Mouse (Mus musculus): ENCODE data around the gene Fcgrt. TPM values are rescaled to one million over a fixed set of nuclear protein-coding genes. Genes with fewer than 3 reads are reported as not detected.

Gene Fcgrt
- total and polyA plus RNA-seq, 3 experiments, result 84.8 to 186 (median 154) TPM

DNA sequence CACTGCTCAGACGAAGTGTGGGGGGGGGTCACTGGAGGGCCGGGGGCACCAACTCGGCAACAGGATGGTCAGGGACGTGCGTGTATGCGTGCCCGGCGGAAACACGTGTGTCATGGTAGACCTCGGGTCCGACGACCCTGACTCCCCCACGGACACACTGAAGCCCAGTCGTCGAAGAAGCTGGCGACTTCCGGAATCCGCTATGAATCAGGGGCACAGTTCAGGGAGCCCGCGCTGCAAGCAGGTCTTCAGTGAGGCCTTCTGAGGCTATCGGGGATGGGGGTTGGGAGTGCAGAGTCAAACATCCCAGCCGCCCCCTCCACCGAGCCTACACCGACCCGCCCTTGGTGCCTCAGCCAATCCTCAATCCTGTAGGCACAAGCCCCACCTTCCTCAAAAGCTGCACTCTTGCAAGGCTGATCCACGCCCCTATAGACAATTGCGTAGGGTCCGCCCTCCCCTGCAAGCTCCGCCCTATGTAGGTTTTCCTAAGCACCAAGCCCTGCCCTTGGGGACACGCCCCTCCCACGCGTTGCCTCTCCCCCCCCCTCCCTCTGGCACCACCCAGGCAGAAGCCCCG is 49.6 kb downstream of the Fcgrt start:
- DNase-seq, result peak; percentile 98

- DNase-seq, result peak; percentile 91
Measured at GRCm38 (mm10) chr7:45053117-45053930, 50.3 kb downstream of the Fcgrt start.

DNA sequence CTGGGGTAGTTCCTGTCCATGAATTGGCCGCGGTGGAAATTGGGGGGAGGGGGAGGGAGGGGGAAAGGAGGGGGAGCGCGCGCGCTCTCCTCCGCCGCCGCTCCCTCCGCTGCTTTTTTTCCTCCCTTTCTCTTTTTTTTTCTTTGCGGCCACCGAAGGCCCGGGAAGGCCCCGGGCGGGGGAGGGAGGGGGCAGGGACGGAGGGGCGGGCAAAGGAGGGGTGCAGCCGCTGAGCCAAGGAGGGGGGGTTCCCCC is 50.9 kb downstream of the Fcgrt start, which contains the start of gene Prr12:
Gene Prr12 (minus strand): TSS at position 20 of the 255 bp plus-strand sequence.
- no peak for DNase-seq

GRCm38 (mm10) chr7:45052181-45052861 is 51.3 kb downstream of the Fcgrt start:
- peak; percentile 70 for DNase-seq

DNA sequence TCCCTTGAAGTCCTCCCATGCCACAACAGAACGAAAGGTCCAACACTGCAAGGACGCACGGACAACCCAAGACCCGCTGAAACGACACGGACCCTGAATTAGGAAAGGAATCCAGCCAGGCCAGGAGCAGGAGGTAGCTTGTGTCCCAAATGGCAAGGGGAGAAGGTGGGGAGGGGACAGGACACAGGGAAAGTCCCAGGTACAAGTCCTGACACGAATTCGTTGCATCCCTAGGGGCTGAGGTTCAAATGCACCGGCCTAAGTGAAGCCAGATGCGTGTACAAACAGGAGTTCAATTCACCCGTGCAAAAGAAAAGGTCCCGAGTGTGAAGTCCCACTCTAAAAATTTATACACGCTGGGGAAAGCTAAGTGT is 52.1 kb downstream of the Fcgrt start:
- no peak for DNase-seq

DNA sequence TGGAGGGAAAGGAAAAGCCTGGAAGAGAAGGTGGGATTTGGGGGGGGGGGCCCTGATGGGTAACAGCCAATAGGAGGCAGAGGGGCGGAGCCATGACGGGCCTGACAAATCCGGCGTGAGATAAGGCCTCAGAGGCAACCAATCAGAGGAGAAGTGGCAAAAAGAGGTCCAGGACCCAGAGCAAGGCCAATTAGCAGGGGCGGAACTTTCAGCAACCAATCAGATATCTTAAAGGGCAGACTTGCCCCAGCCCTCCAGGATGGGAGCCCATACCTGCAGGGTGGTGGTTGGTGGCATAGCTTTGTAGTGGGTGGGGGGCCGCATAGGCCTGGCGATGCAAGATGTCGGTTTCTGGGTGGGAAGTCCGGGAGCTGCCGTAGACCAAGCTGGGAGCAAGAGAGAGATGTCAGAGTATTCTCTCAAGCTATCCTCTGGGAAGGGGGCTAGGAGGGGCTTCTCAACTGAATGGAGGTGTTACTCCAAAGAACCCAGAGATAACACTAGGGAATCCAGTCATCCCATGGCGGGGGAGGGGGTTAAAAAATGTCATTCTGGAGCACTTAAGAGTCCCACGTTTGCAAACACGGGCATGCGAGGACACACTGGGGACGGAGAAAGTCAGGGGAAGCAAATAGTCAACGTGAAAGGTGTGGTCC is 52.6 kb downstream of the Fcgrt start:
- DNase-seq, result peak; percentile 86

GRCm38 (mm10) chr7:45048923-45049657 is 54.6 kb downstream of the Fcgrt start:
- no peak for DNase-seq

DNA sequence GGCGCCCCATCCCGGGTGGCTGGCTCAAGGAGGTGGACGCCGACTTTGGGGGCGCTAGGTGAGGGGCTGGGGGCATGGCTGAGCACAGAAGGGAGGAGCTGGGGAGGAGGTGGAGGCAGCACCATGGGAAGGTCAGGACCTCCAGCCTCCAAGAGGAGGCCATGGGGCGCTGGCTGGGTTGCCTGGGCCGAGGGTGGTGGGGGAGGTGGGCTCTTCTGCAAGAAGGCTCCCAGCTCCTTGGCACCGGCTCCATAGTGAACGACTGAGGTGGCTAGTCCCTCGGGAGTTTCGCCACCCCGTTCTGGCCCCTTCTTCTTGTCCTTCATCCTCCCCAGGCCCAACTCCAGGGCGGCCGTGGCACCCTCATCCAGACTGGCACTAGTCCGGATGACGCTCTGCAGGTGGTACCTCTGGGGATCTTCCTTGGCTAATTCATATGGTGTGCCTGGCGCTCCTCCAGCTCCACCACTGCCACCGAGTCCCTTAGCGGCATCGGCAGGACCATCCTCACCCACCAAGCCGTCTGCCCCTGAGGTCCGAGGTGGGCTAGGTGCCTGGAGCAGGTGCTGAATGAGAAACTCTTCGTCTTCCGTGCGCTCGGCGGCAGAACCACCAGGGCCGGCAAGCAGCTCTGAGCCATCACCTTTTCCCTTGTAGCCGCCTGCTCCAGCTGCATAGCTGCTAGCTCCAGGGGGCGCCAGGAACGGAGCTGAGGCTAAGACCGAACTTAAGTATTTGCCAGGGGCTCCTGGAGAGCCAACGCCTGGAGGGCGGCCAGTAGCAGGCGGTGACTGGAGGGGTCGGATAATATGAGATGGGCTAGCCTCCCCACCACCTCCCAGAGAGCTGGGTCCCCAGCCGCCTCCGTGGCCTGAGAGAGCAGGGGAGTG is 55.4 kb downstream of the Fcgrt start:
- no peak for DNase-seq

DNA sequence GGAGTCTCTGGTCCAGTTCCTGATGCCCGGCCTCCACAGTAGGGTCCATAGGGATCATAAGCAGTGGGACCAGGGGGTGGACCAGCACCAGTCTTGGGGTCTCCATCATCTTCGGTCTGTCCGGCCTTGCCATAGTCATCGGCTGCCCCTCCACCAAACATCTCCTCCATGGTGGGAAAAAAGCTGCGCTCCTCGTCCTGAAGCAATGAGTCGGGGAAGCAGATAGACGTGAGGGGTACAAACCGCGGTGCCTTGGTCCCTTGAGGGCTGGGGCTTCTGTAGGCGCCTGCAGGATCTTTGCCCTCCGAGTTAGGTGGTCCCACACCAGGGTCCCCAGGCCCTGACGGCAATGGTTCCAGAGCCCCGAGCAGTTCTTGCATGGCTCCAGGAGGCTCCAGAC is 56.2 kb downstream of the Fcgrt start:
- DNase-seq, result no peak

DNA sequence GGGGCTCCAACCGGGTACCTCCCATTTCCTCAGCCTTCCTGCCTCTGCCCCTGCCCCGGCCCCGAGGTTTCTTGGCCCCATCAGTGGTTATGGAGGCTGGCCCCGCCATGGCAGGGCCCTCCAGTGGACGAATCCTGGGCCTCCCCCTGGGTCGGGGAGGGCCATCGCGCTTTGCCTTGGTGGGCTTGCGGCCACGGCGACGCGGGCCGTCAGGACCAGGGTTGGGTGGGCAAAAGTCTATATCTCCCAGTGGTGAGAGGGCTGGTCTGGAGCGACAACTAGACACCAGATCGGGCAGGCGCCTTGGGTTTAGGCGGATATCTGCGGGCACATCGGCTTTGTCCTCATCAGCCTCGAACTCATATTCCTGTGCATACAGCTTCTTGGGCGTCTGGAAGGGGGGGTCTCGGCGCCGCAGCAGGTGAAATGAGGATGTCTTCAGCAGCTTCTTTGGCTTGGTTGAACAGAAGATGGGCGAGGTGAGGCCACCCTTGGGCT is 56.7 kb downstream of the Fcgrt start:
- no peak for DNase-seq

DNA sequence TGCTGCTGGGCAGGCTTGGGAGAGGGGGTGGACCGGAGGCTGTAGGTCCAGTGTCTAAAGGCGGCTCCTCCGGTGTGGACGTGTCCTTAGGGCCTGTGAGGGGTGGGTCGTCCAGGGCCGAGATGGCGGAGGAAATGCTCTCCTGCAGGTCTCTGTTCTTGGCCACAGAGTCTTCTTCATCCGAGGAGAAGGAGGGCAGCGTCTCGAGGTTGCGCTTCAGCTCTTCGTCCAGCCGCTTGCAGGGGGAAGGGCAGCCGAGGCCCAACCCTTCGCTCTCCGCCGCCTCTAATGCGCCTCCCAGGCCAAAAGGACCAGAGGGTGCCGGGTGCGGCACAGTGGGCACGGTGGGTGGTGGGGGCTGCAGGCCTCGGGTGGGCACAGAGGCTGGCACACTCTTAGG is 57.9 kb downstream of the Fcgrt start:
- DNase-seq, result no peak

- DNase-seq, result no peak
Measured at GRCm38 (mm10) chr7:45043307-45043706, 60.3 kb downstream of the Fcgrt start.

Small RNA genes lying within 50 kb of the gene (microRNA-seq; reads per million reads assigned to microRNA genes)
- gene Mir150 (774 to 869 reads per million in 2 experiments), gene Mir5121 (36.7 to 70.3 reads per million in 2 experiments)

Other genes with a start within 250 kb of the Fcgrt start
Only the 30 nearest of the 33 such genes appear.
- gene Med25, start 211.1 kb downstream of the Fcgrt start, total RNA-seq (2021), result 100 to 1,000 TPM in 1 of 2 experiments, 10 to 100 TPM in 1; 80.8 to 105 TPM
- 635 and 723 TPM in 2 replicates for gene Med25, start 211.1 kb downstream of the Fcgrt start, polyA plus RNA-seq (2012; rRNA removed)
- 10 to 100 TPM; 24.2 to 28.0 TPM for gene Fuz, start 207.8 kb downstream of the Fcgrt start, total RNA-seq (2021)
- gene Fuz, start 207.8 kb downstream of the Fcgrt start, polyA plus RNA-seq (2012; rRNA removed), result 203 and 213 TPM in 2 replicates
- 100 to 1,000 TPM in 1 of 2 experiments, 10 to 100 TPM in 1; 86.3 to 105 TPM for gene Ap2a1, start 174.4 kb downstream of the Fcgrt start, total RNA-seq (2021)
- gene Ap2a1, start 174.4 kb downstream of the Fcgrt start, polyA plus RNA-seq (2012; rRNA removed), result 119 and 121 TPM in 2 replicates
- not detected for gene Tsks, start 160.6 kb downstream of the Fcgrt start, total RNA-seq (2021)
- 0.13 and 0.31 TPM in 2 replicates for gene Tsks, start 160.6 kb downstream of the Fcgrt start, polyA plus RNA-seq (2012; rRNA removed)
- 10 to 100 TPM in 1 of 2 experiments, 1 to 10 TPM in 1; 7.3 to 13.5 TPM for gene Cpt1c, start 129.0 kb downstream of the Fcgrt start, total RNA-seq (2021)
- gene Cpt1c, start 129.0 kb downstream of the Fcgrt start, polyA plus RNA-seq (2012; rRNA removed), result 29.6 and 37.5 TPM in 2 replicates
- gene Prmt1, start 117.3 kb downstream of the Fcgrt start, total RNA-seq (2021), result 100 to 1,000 TPM; 166 to 234 TPM
- 101 and 122 TPM in 2 replicates for gene Prmt1, start 117.3 kb downstream of the Fcgrt start, polyA plus RNA-seq (2012; rRNA removed)
- gene Irf3, start 106.2 kb downstream of the Fcgrt start, total RNA-seq (2021), result 100 to 1,000 TPM; 105 to 130 TPM
- 93.3 and 98.1 TPM in 2 replicates for gene Irf3, start 106.2 kb downstream of the Fcgrt start, polyA plus RNA-seq (2012; rRNA removed)
- 10 to 100 TPM; 20.1 to 20.3 TPM for gene Bcl2l12, start 105.1 kb downstream of the Fcgrt start, total RNA-seq (2021)
- 40.4 and 50.3 TPM in 2 replicates for gene Bcl2l12, start 105.1 kb downstream of the Fcgrt start, polyA plus RNA-seq (2012; rRNA removed)
- gene Scaf1, start 87.5 kb downstream of the Fcgrt start, total RNA-seq (2021), result 10 to 100 TPM; 72.0 to 83.7 TPM
- 117 and 121 TPM in 2 replicates for gene Scaf1, start 87.5 kb downstream of the Fcgrt start, polyA plus RNA-seq (2012; rRNA removed)
- 100 to 1,000 TPM in 1 of 2 experiments, 10 to 100 TPM in 1; 93.7 to 118 TPM for gene Rras, start 85.9 kb downstream of the Fcgrt start, total RNA-seq (2021)
- 161 and 176 TPM in 2 replicates for gene Rras, start 85.9 kb downstream of the Fcgrt start, polyA plus RNA-seq (2012; rRNA removed)
- gene Prr12, start 51.0 kb downstream of the Fcgrt start, total RNA-seq (2021), result 10 to 100 TPM; 40.2 to 49.7 TPM
- gene Prr12, start 51.0 kb downstream of the Fcgrt start, polyA plus RNA-seq (2012; rRNA removed), result 17.7 and 21.3 TPM in 2 replicates
- gene Nosip, start 41.4 kb downstream of the Fcgrt start, total RNA-seq (2021), result 10 to 100 TPM; 40.2 to 58.1 TPM
- gene Nosip, start 41.4 kb downstream of the Fcgrt start, polyA plus RNA-seq (2012; rRNA removed), result 89.9 and 97.9 TPM in 2 replicates
- 10 to 100 TPM; 20.9 to 21.9 TPM for gene Prrg2, start 41.2 kb downstream of the Fcgrt start, total RNA-seq (2021)
- gene Prrg2, start 41.2 kb downstream of the Fcgrt start, polyA plus RNA-seq (2012; rRNA removed), result 70.3 and 85.2 TPM in 2 replicates
- 10 to 100 TPM; 26.5 to 50.3 TPM for gene Rcn3, start 11.6 kb downstream of the Fcgrt start, total RNA-seq (2021)
- gene Rcn3, start 11.6 kb downstream of the Fcgrt start, polyA plus RNA-seq (2012; rRNA removed), result 93.3 and 104 TPM in 2 replicates
- gene Rps11, start 20.6 kb upstream of the Fcgrt start, total RNA-seq (2021), result 1,000 to 10,000 TPM; 1,290 to 1,478 TPM
- 60.0 and 80.0 TPM in 2 replicates for gene Rps11, start 20.6 kb upstream of the Fcgrt start, polyA plus RNA-seq (2012; rRNA removed)
- gene Rpl13a, start 24.9 kb upstream of the Fcgrt start, total RNA-seq (2021), result 1,000 to 10,000 TPM; 1,285 to 1,750 TPM
- gene Rpl13a, start 24.9 kb upstream of the Fcgrt start, polyA plus RNA-seq (2012; rRNA removed), result 476 and 515 TPM in 2 replicates
- gene Gm45713, start 32.4 kb upstream of the Fcgrt start, total RNA-seq (2021), result not detected
- 6.3 and 7.4 TPM in 2 replicates for gene Gm45713, start 32.4 kb upstream of the Fcgrt start, polyA plus RNA-seq (2012; rRNA removed)
- 10 to 100 TPM; 20.5 to 25.3 TPM for gene Flt3l, start 32.6 kb upstream of the Fcgrt start, total RNA-seq (2021)
- 122 TPM in 2 replicates for gene Flt3l, start 32.6 kb upstream of the Fcgrt start, polyA plus RNA-seq (2012; rRNA removed)
- gene Pih1d1, start 50.5 kb upstream of the Fcgrt start, total RNA-seq (2021), result 10 to 100 TPM; 52.2 to 69.2 TPM
- gene Pih1d1, start 50.5 kb upstream of the Fcgrt start, polyA plus RNA-seq (2012; rRNA removed), result 46.1 and 50.8 TPM in 2 replicates
- 10 to 100 TPM; 81.3 to 92.6 TPM for gene Aldh16a1, start 50.7 kb upstream of the Fcgrt start, total RNA-seq (2021)
- gene Aldh16a1, start 50.7 kb upstream of the Fcgrt start, polyA plus RNA-seq (2012; rRNA removed), result 84.4 and 86.6 TPM in 2 replicates
- gene Slc17a7, start 60.1 kb upstream of the Fcgrt start, total RNA-seq (2021), result under 1 TPM; 0.14 to 0.35 TPM
- 0.10 and 0.11 TPM in 2 replicates for gene Slc17a7, start 60.1 kb upstream of the Fcgrt start, polyA plus RNA-seq (2012; rRNA removed)
- gene Gfy, start 75.7 kb upstream of the Fcgrt start, total RNA-seq (2021), result not detected
- gene Gfy, start 75.7 kb upstream of the Fcgrt start, polyA plus RNA-seq (2012; rRNA removed), result not detected in 2 replicates
- gene Pth2, start 77.1 kb upstream of the Fcgrt start, total RNA-seq (2021), result not detected
- gene Pth2, start 77.1 kb upstream of the Fcgrt start, polyA plus RNA-seq (2012; rRNA removed), result not detected in 2 replicates
- gene Ccdc155, start 101.0 kb upstream of the Fcgrt start, total RNA-seq (2021), result under 1 TPM in 1 of 2 experiments, not detected in 1; 0.14 TPM
- 0.30 TPM in 2 replicates for gene Ccdc155, start 101.0 kb upstream of the Fcgrt start, polyA plus RNA-seq (2012; rRNA removed)
- gene Dkkl1, start 108.3 kb upstream of the Fcgrt start, total RNA-seq (2021), result not detected
- not detected in 2 replicates for gene Dkkl1, start 108.3 kb upstream of the Fcgrt start, polyA plus RNA-seq (2012; rRNA removed)
- gene Tead2, start 111.9 kb upstream of the Fcgrt start, total RNA-seq (2021), result 1 to 10 TPM; 8.3 to 9.2 TPM
- gene Tead2, start 111.9 kb upstream of the Fcgrt start, polyA plus RNA-seq (2012; rRNA removed), result 12.4 and 12.6 TPM in 2 replicates
- 1 to 10 TPM; 2.9 to 5.2 TPM for gene Cd37, start 135.3 kb upstream of the Fcgrt start, total RNA-seq (2021)
- gene Cd37, start 135.3 kb upstream of the Fcgrt start, polyA plus RNA-seq (2012; rRNA removed), result 10.9 and 14.3 TPM in 2 replicates
- not detected for gene Slc6a16, start 137.2 kb upstream of the Fcgrt start, total RNA-seq (2021)
- 0.04 TPM in 1 of 2 replicates, not detected in the other for gene Slc6a16, start 137.2 kb upstream of the Fcgrt start, polyA plus RNA-seq (2012; rRNA removed)
- gene Slc6a21, start 173.7 kb upstream of the Fcgrt start, total RNA-seq (2021), result not detected
- not detected in 2 replicates for gene Slc6a21, start 173.7 kb upstream of the Fcgrt start, polyA plus RNA-seq (2012; rRNA removed)
- 1 to 10 TPM; 5.2 to 9.4 TPM for gene Trpm4, start 229.9 kb upstream of the Fcgrt start, total RNA-seq (2021)
- 8.8 and 11.2 TPM in 2 replicates for gene Trpm4, start 229.9 kb upstream of the Fcgrt start, polyA plus RNA-seq (2012; rRNA removed)